Mouse (Mus musculus) cortical plate, adult 2 months (tissue): ENCODE measurements around the gene Ramp2.

Source experiments
- CTCF ChIP-seq: fragments of 200-500 bp; IDR thresholded peaks from 2 replicates; pipeline ENCODE4 v1.5.1; 2011; ENCODE audit warnings: mild to moderate bottlenecking, control low read depth, low read length; ENCODE audit not compliant: insufficient read depth; ENCODE audit errors: extremely low read depth
- POLR2A ChIP-seq: fragments of 200-500 bp; IDR thresholded peaks from 2 replicates; pipeline ENCODE4 v1.6.1; 2011; ENCODE audit warnings: mild to moderate bottlenecking, low read length, control low read depth; ENCODE audit not compliant: insufficient read depth; ENCODE audit errors: extremely low read depth

- TF ChIP-seq CTCF (no peak), POLR2A (no peak)
These were observed 49.7 kb upstream of the Ramp2 start for GRCm38 (mm10) chr11:101196175-101196574.
